Mouse (Mus musculus) neural tube, embryonic 14.5 days (tissue): ENCODE data around the gene Dppa5a. TPM values are rescaled to one million over a fixed set of nuclear protein-coding genes. Genes with fewer than 3 reads are reported as not detected.
"Not testable (repeated sequence)": the region's sequence is repeated elsewhere in the genome, so short reads cannot be mapped to it uniquely, and the experiment has no call there.

Experiments
- ATAC-seq: fragments of 200-750 bp; cut with Nextera tagmentation; 2 replicates; pipeline ENCODE4 v1.8.0; 2017; ENCODE audit warnings: low read depth, mild to moderate bottlenecking, moderate TSS enrichment, moderate library complexity
- H3K27ac ChIP-seq: fragments of 300-500 bp; sonication (generic); 2 replicates; pipeline ENCODE4 v1.5.1; 2014; ENCODE audit warnings: low read depth, mild to moderate bottlenecking, control low read depth, low read length, moderate library complexity, mixed read lengths
- H3K27me3 ChIP-seq: fragments of 300-500 bp; sonication (generic); 2 replicates; pipeline ENCODE4 v1.6.1; 2014; ENCODE audit warnings: low read length; ENCODE audit not compliant: control insufficient read depth, insufficient read depth
- H3K36me3 ChIP-seq: fragments of 300-500 bp; sonication (generic); 2 replicates; pipeline ENCODE4 v1.6.1; 2014; ENCODE audit warnings: low read length, mixed read lengths; ENCODE audit not compliant: control insufficient read depth, insufficient read depth
- H3K4me1 ChIP-seq: fragments of 300-500 bp; sonication (generic); 2 replicates; pipeline ENCODE4 v1.6.1; 2014; ENCODE audit warnings: low read length; ENCODE audit not compliant: control insufficient read depth, insufficient read depth
- H3K4me2 ChIP-seq: fragments of 300-500 bp; sonication (generic); 2 replicates; pipeline ENCODE4 v1.6.1; 2014; ENCODE audit warnings: mild to moderate bottlenecking, low read depth, low read length, control low read depth
- H3K4me3 ChIP-seq: fragments of 300-500 bp; sonication (generic); 2 replicates; pipeline ENCODE4 v1.5.1; 2014; ENCODE audit warnings: low read depth, low read length, control low read depth, mixed read lengths
- H3K9ac ChIP-seq: fragments of 300-500 bp; sonication (generic); replicated peaks from 2 replicates; pipeline ENCODE4 v1.6.1; 2014; ENCODE audit warnings: low read depth, mild to moderate bottlenecking, control low read depth, low read length, mixed read lengths
- H3K9me3 ChIP-seq: fragments of 300-500 bp; sonication (generic); 2 replicates; pipeline ENCODE4 v1.6.1; 2016; ENCODE audit warnings: low read length; ENCODE audit not compliant: control insufficient read depth
- WGBS: fragments of 180-500 bp; shearing (Covaris S2); extraction: QIAGEN DNeasy Blood & Tissue Kit; methylation state at CpG from one replicate; pipeline ENCODE4 v1.1.7; 2014; 5-methylcytosine and 5-hydroxymethylcytosine counted together
- polyA plus RNA-seq: library from polyadenylated mRNA; unstranded; fragments of >200 nt; fragmentation: Nextera tagmentation; extraction: Ambion mirVana; gene quantifications from 2 replicates; pipeline ENCODE4 v1.2.1, GENCODE M21; 2014

Dppa5a gene
- polyA plus RNA-seq, 1 experiment from 2014 or later: 5.9 TPM

GRCm38 (mm10) chr9:78355611-78356010, 12.4 kb downstream of the Dppa5a start, which contains the start of gene Gsta2:
Gene Gsta2, minus strand, starts transcription at chr9:78355788.
- H3K27ac ChIP-seq: no peak within 1 kb of the TSS
- H3K4me1 ChIP-seq: no peaks in the 10 kb centered on the region
- ATAC-seq: no peak
- H3K36me3 ChIP-seq: no peaks in the 10 kb centered on the region
- no peak within 1 kb of the TSS for H3K4me3 ChIP-seq
- 94% methylated on average over 8 of the region's 8 CpGs for WGBS
- no peak within 1 kb of the TSS for H3K9ac ChIP-seq
- no peaks in the 10 kb centered on the region for H3K9me3 ChIP-seq
- no peaks in the 10 kb centered on the region for H3K27me3 ChIP-seq
- no peak within 1 kb of the TSS for H3K4me2 ChIP-seq

GRCm38 (mm10) chr9:78354665-78355578, 13.1 kb downstream of the Dppa5a start:
- H3K27ac ChIP-seq: no peak overlapping the region
- no peak overlapping the region for H3K4me2 ChIP-seq
- WGBS: 76% methylated on average over 11 of the region's 11 CpGs
- H3K36me3 ChIP-seq: no peaks in the 10 kb centered on the region
- H3K4me3 ChIP-seq: no peak overlapping the region
- no peaks in the 10 kb centered on the region for H3K4me1 ChIP-seq
- ATAC-seq: no peak
- H3K27me3 ChIP-seq: no peaks in the 10 kb centered on the region
- H3K9me3 ChIP-seq: no peaks in the 10 kb centered on the region
- H3K9ac ChIP-seq: no peak overlapping the region

DNA sequence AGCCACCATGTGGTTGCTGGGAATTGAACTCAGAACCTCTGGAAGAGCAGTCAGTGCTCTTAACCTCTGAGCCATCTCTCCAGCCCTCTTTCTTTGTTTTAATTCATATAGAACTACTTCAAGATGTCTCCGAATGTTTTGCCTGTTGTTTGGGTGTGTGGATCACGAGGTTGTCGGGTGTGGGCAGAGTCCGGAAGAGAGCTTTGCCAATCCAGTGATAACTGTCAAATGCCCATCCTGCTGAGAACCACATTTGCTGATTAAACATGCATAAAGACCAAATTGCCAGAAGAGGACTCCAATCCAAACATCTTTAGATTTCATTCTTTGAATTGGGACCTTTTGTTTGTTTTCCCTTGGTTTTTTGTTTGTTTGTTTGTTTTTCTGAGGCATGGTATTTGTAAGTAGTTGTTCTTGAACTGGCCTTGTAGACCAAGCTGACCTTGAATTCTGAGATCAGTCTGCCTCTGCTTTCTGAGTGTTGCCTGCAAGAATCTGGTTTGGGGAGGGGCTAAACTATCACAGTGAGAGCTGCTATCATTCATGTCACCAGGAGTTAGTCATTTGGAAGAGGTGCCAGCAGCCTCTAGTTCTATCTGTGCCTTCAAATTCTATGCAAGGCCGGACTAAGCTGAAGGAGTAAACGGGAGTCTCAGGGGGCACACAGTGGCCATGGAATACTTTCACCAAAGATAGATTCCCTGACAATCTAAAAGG, 16.3 kb downstream of the Dppa5a start:
- Histone ChIP-seq H3K27ac (no peak overlapping the region), H3K9ac (no peak overlapping the region), H3K4me2 (no peak overlapping the region), H3K36me3 (no peaks in the 10 kb centered on the region), H3K4me1 (no peaks in the 10 kb centered on the region), H3K27me3 (no peaks in the 10 kb centered on the region), H3K4me3 (no peak overlapping the region), H3K9me3 (no peaks in the 10 kb centered on the region)
- no peak for ATAC-seq
- WGBS: 85% methylated on average over 6 of the region's 6 CpGs

DNA sequence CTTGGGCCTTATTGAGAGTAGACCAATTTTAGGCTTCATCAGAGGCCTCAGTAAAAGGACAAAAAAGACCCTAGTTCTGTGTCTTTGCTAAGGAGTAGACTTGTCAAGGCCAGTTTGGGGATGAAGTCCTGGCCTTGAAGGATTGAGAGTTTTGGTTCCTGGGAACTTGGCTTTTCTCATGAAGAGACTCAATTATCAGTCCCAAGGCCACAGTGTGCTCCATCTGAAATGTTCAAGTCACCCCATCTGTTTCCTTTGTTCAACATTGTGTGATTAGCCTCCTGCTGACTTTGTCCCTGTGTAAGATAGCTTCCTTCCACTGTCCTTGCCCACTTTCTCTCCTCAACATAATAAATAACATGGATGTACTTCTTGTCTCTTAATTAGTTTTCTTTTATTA, 18.0 kb downstream of the Dppa5a start:
- H3K4me3 ChIP-seq, H3K4me1 ChIP-seq, H3K27me3 ChIP-seq, H3K9ac ChIP-seq, H3K9me3 ChIP-seq, ATAC-seq, H3K36me3 ChIP-seq, H3K4me2 ChIP-seq, H3K27ac ChIP-seq: not testable (repeated sequence)

- H3K9me3 ChIP-seq, ATAC-seq, H3K4me2 ChIP-seq, H3K27ac ChIP-seq, H3K4me1 ChIP-seq, H3K4me3 ChIP-seq, H3K9ac ChIP-seq, H3K27me3 ChIP-seq, H3K36me3 ChIP-seq: not testable (repeated sequence)
- WGBS: 84% methylated on average over 3 of the region's 3 CpGs
These were observed 18.8 kb downstream of the Dppa5a start for GRCm38 (mm10) chr9:78349141-78349540.

- H3K27ac ChIP-seq, H3K27me3 ChIP-seq, H3K9me3 ChIP-seq, H3K4me3 ChIP-seq, H3K36me3 ChIP-seq, ATAC-seq, H3K9ac ChIP-seq, H3K4me1 ChIP-seq, H3K4me2 ChIP-seq: not testable (repeated sequence)
- 72% methylated on average over 6 of the region's 6 CpGs for WGBS
These were observed 19.6 kb downstream of the Dppa5a start for GRCm38 (mm10) chr9:78348206-78349004.

GRCm38 (mm10) chr9:78347004-78347403, 21.0 kb downstream of the Dppa5a start:
- Histone ChIP-seq H3K9me3 (no peaks in the 10 kb centered on the region), H3K9ac (no peak overlapping the region), H3K36me3 (no peaks in the 10 kb centered on the region), H3K27ac (no peak overlapping the region), H3K4me1 (no peaks in the 10 kb centered on the region), H3K27me3 (no peaks in the 10 kb centered on the region), H3K4me3 (no peak overlapping the region), H3K4me2 (no peak overlapping the region)
- ATAC-seq: no peak
- WGBS: 80% methylated on average over 3 of the region's 3 CpGs

DNA sequence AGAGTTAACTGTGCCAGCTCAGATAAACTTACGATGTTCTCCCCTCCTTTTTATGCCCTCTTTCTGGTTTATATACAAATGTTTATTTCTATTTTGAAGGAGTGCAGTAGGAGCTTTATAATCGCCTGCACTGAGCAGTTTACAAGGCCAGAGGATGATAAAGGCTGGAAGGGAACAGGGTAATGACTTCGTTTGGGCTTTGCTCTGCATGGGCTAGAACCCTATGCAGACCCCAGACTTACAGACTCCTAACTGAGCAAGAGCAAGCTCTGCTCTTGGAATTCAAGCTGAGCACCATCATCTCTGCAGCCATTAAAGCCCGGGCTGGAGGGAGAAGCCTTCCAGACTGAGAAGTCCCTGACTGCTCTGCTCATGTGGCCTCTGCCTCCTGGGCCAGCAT, 22.7 kb downstream of the Dppa5a start:
- not testable (repeated sequence) for ATAC-seq

More for the DNA sequence above, 22.7 kb downstream of the Dppa5a start:
- not testable (repeated sequence) for H3K4me1 ChIP-seq, H3K4me3 ChIP-seq, H3K9me3 ChIP-seq, H3K9ac ChIP-seq, H3K36me3 ChIP-seq, H3K4me2 ChIP-seq, H3K27ac ChIP-seq, H3K27me3 ChIP-seq
- WGBS: 74% methylated on average over 3 of the region's 4 CpGs
